Mouse (Mus musculus) liver, embryonic 11.5 days (tissue): ENCODE measurements around the gene St7. TPM values are rescaled to one million over a fixed set of nuclear protein-coding genes. Genes with fewer than 3 reads are reported as not detected.

ENCODE experiments used
- ATAC-seq: fragments of 200-750 bp; cut with Nextera tagmentation; replicated peaks from 2 replicates; pipeline ENCODE4 v1.8.0; 2017; ENCODE audit warnings: moderate number of reproducible peaks, mild to moderate bottlenecking, moderate TSS enrichment, moderate library complexity; ENCODE audit not compliant: low FRiP score
- DNase-seq: peaks from one replicate; pipeline ENCODE4 v3.0.0-alpha.2; 2017; ENCODE audit warnings: low spot score
- H3K27ac ChIP-seq: fragments of 300-500 bp; sonication (generic); 2 replicates; pipeline ENCODE4 v1.5.1; 2014; ENCODE audit warnings: mild to moderate bottlenecking, low read depth, low read length, control low read depth
- H3K27me3 ChIP-seq: fragments of 300-500 bp; sonication (generic); replicated peaks from 2 replicates; pipeline ENCODE4 v1.6.1; 2014; ENCODE audit warnings: low read length, mixed read lengths; ENCODE audit not compliant: control insufficient read depth, insufficient read depth
- H3K36me3 ChIP-seq: fragments of 300-500 bp; sonication (generic); 2 replicates; pipeline ENCODE4 v1.6.1; 2014; ENCODE audit warnings: mild to moderate bottlenecking, low read length, moderate library complexity, mixed read lengths; ENCODE audit not compliant: control insufficient read depth, insufficient read depth
- H3K4me1 ChIP-seq: fragments of 300-500 bp; sonication (generic); replicated peaks from 2 replicates; pipeline ENCODE4 v1.6.1; 2014; ENCODE audit warnings: low read length, mixed read lengths; ENCODE audit not compliant: control insufficient read depth, insufficient read depth
- H3K4me2 ChIP-seq: fragments of 300-500 bp; sonication (generic); 2 replicates; pipeline ENCODE4 v1.6.1; 2014; ENCODE audit warnings: mild to moderate bottlenecking, control low read depth, moderate library complexity
- H3K4me3 ChIP-seq: fragments of 300-500 bp; sonication (generic); 2 replicates; pipeline ENCODE4 v1.5.1; 2014; ENCODE audit warnings: low read depth, low read length, control low read depth
- H3K9ac ChIP-seq: fragments of 300-500 bp; sonication (generic); 2 replicates; pipeline ENCODE4 v1.6.1; 2014; ENCODE audit warnings: low read depth, low read length, control low read depth
- H3K9me3 ChIP-seq: fragments of 300-500 bp; sonication (generic); 2 replicates; pipeline ENCODE4 v1.6.1; 2016; ENCODE audit warnings: low read length, inconsistent platforms, mixed read lengths; ENCODE audit not compliant: control insufficient read depth
- WGBS: fragments of 180-500 bp; shearing (Covaris S2); extraction: QIAGEN DNeasy Blood & Tissue Kit; methylation state at CpG from one replicate; pipeline ENCODE4 v1.1.7; 2014; 5-methylcytosine and 5-hydroxymethylcytosine counted together
- polyA plus RNA-seq: library from polyadenylated mRNA; unstranded; fragments of >200 nt; fragmentation: Nextera tagmentation; extraction: Ambion mirVana; gene quantifications from 2 replicates; pipeline ENCODE4 v1.2.1, GENCODE M21; 2014

The St7 gene
- polyA plus RNA-seq, 1 experiment from 2014 or later, result 18.6 TPM

- Histone ChIP-seq H3K9ac (no peak overlapping the region), H3K27ac (no peak overlapping the region), H3K27me3 (no peaks in the 10 kb centered on the region), H3K36me3 (no peaks in the 10 kb centered on the region), H3K4me3 (no peak overlapping the region), H3K4me1 (peaks cover 13% of the 10 kb centered on the region), H3K9me3 (no peaks in the 10 kb centered on the region), H3K4me2 (no peak overlapping the region)
- ATAC-seq (no peak), DNase-seq (no peak)
- 87% methylated on average over 5 of the region's 5 CpGs for WGBS
These were observed 256.4 kb downstream of the St7 start for GRCm38 (mm10) chr6:17949103-17949502.

- Histone ChIP-seq H3K9me3 (no peaks in the 10 kb centered on the region), H3K4me1 (peaks cover 9% of the 10 kb centered on the region), H3K27me3 (no peaks in the 10 kb centered on the region), H3K4me2 (no peak overlapping the region), H3K36me3 (no peaks in the 10 kb centered on the region), H3K9ac (no peak overlapping the region), H3K4me3 (no peak overlapping the region), H3K27ac (no peak overlapping the region)
- 83% methylated on average over 8 of the region's 8 CpGs for WGBS
- DNase-seq (no peak), ATAC-seq (no peak)
These were observed 259.0 kb downstream of the St7 start for GRCm38 (mm10) chr6:17951779-17952178.

GRCm38 (mm10) chr6:17963455-17963854 lies 270.7 kb downstream of the St7 start:
- 75% methylated on average over 3 of the region's 3 CpGs for WGBS
- no peak for ATAC-seq
- DNase-seq, result no peak

GRCm38 (mm10) chr6:17968467-17969144 lies 275.9 kb downstream of the St7 start:
- Histone ChIP-seq H3K4me1 (no peaks in the 10 kb centered on the region), H3K9me3 (no peaks in the 10 kb centered on the region), H3K4me2 (no peak overlapping the region), H3K27me3 (no peaks in the 10 kb centered on the region), H3K9ac (no peak overlapping the region), H3K27ac (no peak overlapping the region), H3K36me3 (no peaks in the 10 kb centered on the region), H3K4me3 (no peak overlapping the region)
- ATAC-seq, result no peak
- 54% methylated on average over 1 of the region's 1 CpGs for WGBS
- no peak for DNase-seq

More at GRCm38 (mm10) chr6:17963455-17963854, 270.7 kb downstream of the St7 start:
- H3K4me1 ChIP-seq, result no peaks in the 10 kb centered on the region
- H3K9me3 ChIP-seq, result no peaks in the 10 kb centered on the region
- no peak overlapping the region for H3K4me3 ChIP-seq
- no peaks in the 10 kb centered on the region for H3K36me3 ChIP-seq
- H3K4me2 ChIP-seq, result no peak overlapping the region
- no peak overlapping the region for H3K9ac ChIP-seq
- no peak overlapping the region for H3K27ac ChIP-seq
- no peaks in the 10 kb centered on the region for H3K27me3 ChIP-seq

GRCm38 (mm10) chr6:17969815-17970214 lies 277.1 kb downstream of the St7 start:
- H3K27me3 ChIP-seq, result no peaks in the 10 kb centered on the region
- H3K27ac ChIP-seq, result no peak overlapping the region
- no peaks in the 10 kb centered on the region for H3K36me3 ChIP-seq
- no peak overlapping the region for H3K4me2 ChIP-seq
- WGBS, result 49% methylated on average over 1 of the region's 1 CpGs
- H3K4me1 ChIP-seq, result no peaks in the 10 kb centered on the region
- no peak for DNase-seq
- no peak overlapping the region for H3K9ac ChIP-seq
- no peak for ATAC-seq
- no peaks in the 10 kb centered on the region for H3K9me3 ChIP-seq
- H3K4me3 ChIP-seq, result no peak overlapping the region

GRCm38 (mm10) chr6:17971393-17971792 lies 278.7 kb downstream of the St7 start:
- Histone ChIP-seq H3K27ac (no peak overlapping the region), H3K27me3 (no peaks in the 10 kb centered on the region), H3K9ac (no peak overlapping the region), H3K9me3 (no peaks in the 10 kb centered on the region), H3K4me2 (no peak overlapping the region), H3K4me3 (no peak overlapping the region), H3K4me1 (no peaks in the 10 kb centered on the region), H3K36me3 (no peaks in the 10 kb centered on the region)
- DNase-seq (no peak), ATAC-seq (no peak)

GRCm38 (mm10) chr6:17974416-17974815 lies 281.7 kb downstream of the St7 start:
- H3K4me3 ChIP-seq, result no peak overlapping the region
- H3K36me3 ChIP-seq, result no peaks in the 10 kb centered on the region
- no peak overlapping the region for H3K9ac ChIP-seq
- no peak overlapping the region for H3K27ac ChIP-seq
- no peaks in the 10 kb centered on the region for H3K4me1 ChIP-seq
- no peak overlapping the region for H3K4me2 ChIP-seq
- H3K27me3 ChIP-seq, result no peaks in the 10 kb centered on the region
- no peaks in the 10 kb centered on the region for H3K9me3 ChIP-seq
- DNase-seq (no peak), ATAC-seq (no peak)
- WGBS, result 83% methylated on average over 3 of the region's 3 CpGs

- Histone ChIP-seq H3K4me3 (no peak overlapping the region), H3K27me3 (no peaks in the 10 kb centered on the region), H3K4me2 (no peak overlapping the region), H3K4me1 (no peaks in the 10 kb centered on the region), H3K9me3 (no peaks in the 10 kb centered on the region), H3K36me3 (no peaks in the 10 kb centered on the region), H3K27ac (no peak overlapping the region), H3K9ac (no peak overlapping the region)
- WGBS, result 64% methylated on average over 1 of the region's 1 CpGs
- DNase-seq (no peak), ATAC-seq (no peak)
These were observed 284.4 kb downstream of the St7 start for GRCm38 (mm10) chr6:17977165-17977564.

- H3K27me3 ChIP-seq, result no peaks in the 10 kb centered on the region
- no peaks in the 10 kb centered on the region for H3K36me3 ChIP-seq
- WGBS, result 76% methylated on average over 5 of the region's 5 CpGs
- H3K4me3 ChIP-seq, result no peak overlapping the region
- H3K4me1 ChIP-seq, result no peaks in the 10 kb centered on the region
- no peak for ATAC-seq
- H3K9me3 ChIP-seq, result no peaks in the 10 kb centered on the region
- H3K9ac ChIP-seq, result no peak overlapping the region
- no peak for DNase-seq
- H3K27ac ChIP-seq, result no peak overlapping the region
- H3K4me2 ChIP-seq, result no peak overlapping the region
These were observed 285.6 kb downstream of the St7 start for GRCm38 (mm10) chr6:17978324-17978723.
